Comparison of ENCODE assay signal across 8 mouse cellular contexts in the genomic region with DNA sequence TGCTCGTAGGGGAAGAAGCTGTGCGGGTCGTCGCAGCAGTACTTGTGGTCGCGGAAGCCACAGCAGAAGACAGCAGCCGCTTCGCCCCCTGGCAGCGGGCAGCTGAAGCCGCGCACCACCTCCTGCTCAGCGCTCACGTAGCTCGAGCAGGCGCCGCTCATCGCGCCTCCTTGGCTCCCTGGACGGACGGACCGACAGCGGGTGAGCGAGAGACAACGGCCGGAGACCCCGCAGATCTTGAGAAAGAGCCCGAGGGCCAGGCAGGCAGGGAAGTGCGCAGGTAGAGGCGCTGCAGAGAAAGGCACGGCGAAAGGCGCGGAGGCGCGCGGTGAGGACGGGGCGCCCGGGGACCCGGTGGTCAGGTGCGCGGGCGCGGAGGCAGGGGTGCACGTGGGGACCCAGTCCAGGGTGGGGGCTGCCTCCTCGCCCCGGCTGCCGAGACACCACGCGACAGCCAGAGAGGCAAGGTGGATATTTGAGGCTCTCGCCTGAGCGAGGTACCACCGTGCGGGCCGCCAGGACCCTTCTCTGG. TPM values are rescaled to one million over a fixed set of nuclear protein-coding genes. Genes with fewer than 3 reads are reported as not detected.
DNase-seq lines count a peak whose midpoint lies in the region; ATAC-seq and TF ChIP-seq lines count a peak whose summit lies in the region.

A gene (minus strand): TSS at position 167 of the 532 bp plus-strand sequence.

- no peak for DNase-seq in kidney, adult 11 months
- DNase-seq in embryonic facial prominence, embryonic 10.5 days (ENCODE audit: low spot score) = peak; percentile 66
- peak; percentile 61 for DNase-seq in hindbrain, embryonic 11.5 days (ENCODE audit: low spot score)
- no peak for DNase-seq in right cerebral cortex, postnatal 14 days
- DNase-seq in cerebellum, adult 2 months = no peak

- no peaks in the 10 kb centered on the region for H3K9me3 ChIP-seq in kidney, embryonic 16.5 days (ENCODE audit: low read length)
- no peaks in the 10 kb centered on the region for H3K9me3 ChIP-seq in embryonic facial prominence, embryonic 10.5 days
- no peaks in the 10 kb centered on the region for H3K9me3 ChIP-seq in hindbrain, embryonic 11.5 days (ENCODE audit: control insufficient read depth, low read length)

- peaks cover 26% of the 10 kb centered on the region for H3K27me3 ChIP-seq in kidney, embryonic 16.5 days (ENCODE audit: insufficient read depth, low read length)
- peaks cover 39% of the 10 kb centered on the region for H3K27me3 ChIP-seq in embryonic facial prominence, embryonic 10.5 days (replicated peaks; ENCODE audit: low read depth, poor library complexity, severe bottlenecking)
- peaks cover 13% of the 10 kb centered on the region; the same call in 1 of the 2 replicates for H3K27me3 ChIP-seq in hindbrain, embryonic 11.5 days (ENCODE audit: control insufficient read depth, insufficient read depth, low read length)
- H3K27me3 ChIP-seq in testis, adult 2 months (ENCODE audit: control insufficient read depth, insufficient read depth, low read length) = no peaks in the 10 kb centered on the region
- H3K27me3 ChIP-seq in cerebellum, adult 2 months (ENCODE audit: control insufficient read depth, insufficient read depth, low read length) = no peaks in the 10 kb centered on the region; the same call in 1 of the 2 replicates

- ATAC-seq in kidney, embryonic 16.5 days (ENCODE audit: low FRiP score, low TSS enrichment) = 0 out of 2 replicates have a peak, but pooled peaks have one; percentile 24
- 0 out of 2 replicates have a peak, but pooled peaks have one; percentile 13 for ATAC-seq in hindbrain, embryonic 11.5 days (ENCODE audit: low FRiP score)
- ATAC-seq in megakaryocyte progenitor cell, adult 5-6 weeks (replicated peaks; ENCODE audit: poor library complexity) = peak; percentile 42; the same call in 1 of the 2 replicates

- H3K4me1 ChIP-seq in kidney, embryonic 16.5 days (ENCODE audit: insufficient read depth, low read length) = peaks cover 10% of the 10 kb centered on the region; the same call in 1 of the 2 replicates
- H3K4me1 ChIP-seq in embryonic facial prominence, embryonic 10.5 days = peaks cover 54% of the 10 kb centered on the region
- H3K4me1 ChIP-seq in hindbrain, embryonic 11.5 days (replicated peaks; ENCODE audit: control insufficient read depth, insufficient read depth, low read length) = peaks cover 2% of the 10 kb centered on the region; the same call in 1 of the 2 replicates
- peaks cover 2% of the 10 kb centered on the region for H3K4me1 ChIP-seq in testis, adult 2 months (ENCODE audit: control insufficient read depth, insufficient read depth, low read length)
- peaks cover 9% of the 10 kb centered on the region for H3K4me1 ChIP-seq in cerebellum, adult 2 months (ENCODE audit: control insufficient read depth, insufficient read depth, low read length)

- no peak within 1 kb of the TSS for H3K27ac ChIP-seq in kidney, embryonic 16.5 days (ENCODE audit: low read length)
- H3K27ac ChIP-seq in embryonic facial prominence, embryonic 10.5 days (replicated peaks) = peak within 1 kb of the TSS; percentile 87
- H3K27ac ChIP-seq in hindbrain, embryonic 11.5 days (ENCODE audit: low read depth, low read length) = no peak within 1 kb of the TSS
- no peak within 1 kb of the TSS for H3K27ac ChIP-seq in testis, adult 2 months (ENCODE audit: control insufficient read depth, insufficient read depth, low read depth, low read length)
- no peak within 1 kb of the TSS for H3K27ac ChIP-seq in cerebellum, adult 2 months (ENCODE audit: insufficient read depth, low read length)

- H3K36me3 ChIP-seq in kidney, embryonic 16.5 days (ENCODE audit: insufficient read depth, low read length) = no peaks in the 10 kb centered on the region
- no peaks in the 10 kb centered on the region for H3K36me3 ChIP-seq in embryonic facial prominence, embryonic 10.5 days (replicated peaks)
- H3K36me3 ChIP-seq in hindbrain, embryonic 11.5 days (ENCODE audit: control insufficient read depth, insufficient read depth, low read length) = no peaks in the 10 kb centered on the region
- H3K36me3 ChIP-seq in testis, adult 2 months (ENCODE audit: control insufficient read depth, insufficient read depth, low read length) = no peaks in the 10 kb centered on the region

- TF ChIP-seq POLR2A in testis, adult 2 months (IDR thresholded peaks at IDR 0.05; ENCODE audit: control insufficient read depth, low read depth, low read length) = no peak
- no peak for TF ChIP-seq POLR2A in cerebellum, adult 2 months (IDR thresholded peaks at IDR 0.05; ENCODE audit: borderline replicate concordance, insufficient read depth, low read length)

- WGBS in kidney, embryonic 16.5 days = 2% methylated on average over 52 of the region's 55 CpGs
- WGBS in embryonic facial prominence, embryonic 10.5 days = 2% methylated on average over 55 of the region's 55 CpGs
- WGBS in hindbrain, embryonic 11.5 days = 2% methylated on average over 52 of the region's 55 CpGs
- 5% methylated on average over 54 of the region's 55 CpGs for WGBS in cerebellum, adult 2 months

- no peak for TF ChIP-seq CTCF in testis, adult 2 months (IDR thresholded peaks at IDR 0.05; ENCODE audit: control insufficient read depth, insufficient read depth, insufficient replicate concordance, low read depth, low read length)
- no peak for TF ChIP-seq CTCF in cerebellum, adult 2 months (IDR thresholded peaks at IDR 0.05; ENCODE audit: borderline replicate concordance, insufficient read depth, low read depth, low read length)

- peak within 1 kb of the TSS; percentile 53 for H3K4me3 ChIP-seq in kidney, embryonic 16.5 days (ENCODE audit: low read length)
- H3K4me3 ChIP-seq in embryonic facial prominence, embryonic 10.5 days = peak within 1 kb of the TSS; percentile 63
- H3K4me3 ChIP-seq in hindbrain, embryonic 11.5 days (ENCODE audit: low read depth, low read length) = peak within 1 kb of the TSS; percentile 25
- peak within 1 kb of the TSS; percentile 24 for H3K4me3 ChIP-seq in testis, adult 2 months (ENCODE audit: control insufficient read depth, low read depth, low read length)
- no peak within 1 kb of the TSS for H3K4me3 ChIP-seq in cerebellum, adult 2 months (replicated peaks; ENCODE audit: insufficient read depth, low read depth, low read length)

- H3K4me2 ChIP-seq in kidney, embryonic 16.5 days (replicated peaks; ENCODE audit: low read depth, low read length) = peak within 1 kb of the TSS; percentile 76
- H3K4me2 ChIP-seq in hindbrain, embryonic 11.5 days (replicated peaks; ENCODE audit: low read depth, low read length) = peak within 1 kb of the TSS; percentile 37

- peak within 1 kb of the TSS; percentile 71 for H3K9ac ChIP-seq in kidney, embryonic 16.5 days (replicated peaks; ENCODE audit: low read length)
- peak within 1 kb of the TSS; percentile 32; the same call in 1 of the 2 replicates for H3K9ac ChIP-seq in hindbrain, embryonic 11.5 days (ENCODE audit: low read depth, low read length)

RNA-seq across cellular contexts. Expression of the gene that starts here (rescaled TPM):
- 0.29 and 1.1 TPM in 2 replicates for polyA plus RNA-seq in kidney, embryonic 16.5 days (2015; fragmentation: Nextera tagmentation; extraction: Ambion mirVana)
- polyA plus RNA-seq in embryonic facial prominence, embryonic 10.5 days (2016; fragmentation: Nextera tagmentation; extraction: Ambion mirVana) = 4.0 and 5.6 TPM in 2 replicates
- 2.0 and 3.2 TPM in 2 replicates for polyA plus RNA-seq in hindbrain, embryonic 11.5 days (2014; fragmentation: Nextera tagmentation; extraction: Ambion mirVana)
- total RNA-seq in megakaryocyte progenitor cell, adult 5-6 weeks (2015) = not detected in 2 replicates
- not detected in 2 replicates for total RNA-seq in megakaryocyte progenitor cell, adult 5-6 weeks (2017)
- polyA plus RNA-seq in testis, adult 2 months (2012; rRNA removed) = 0.43 TPM in 1 of 2 replicates, not detected in the other
- polyA plus RNA-seq in cerebellum, adult 2 months (2012; rRNA removed) = 0.36 and 0.73 TPM in 2 replicates

Comparison
In these comparisons a context has a peak if more than half of its experiments do, and no peak if none do; other contexts are left out.
1. Peak in ATAC-seq in megakaryocyte progenitor cell, adult 5-6 weeks; RNA of the gene not detected or under 1 TPM.
2. DNase-seq: peak in embryonic facial prominence, embryonic 10.5 days (single experiment) and hindbrain, embryonic 11.5 days (single experiment); none in kidney, adult 11 months (single experiment), right cerebral cortex, postnatal 14 days (single experiment) and cerebellum, adult 2 months (0 of 2).
3. Peak in every context shown above with its lines, with median percentiles within 50 percentile points of each other: ATAC-seq.